10 mouse cellular contexts compared by ENCODE assay signal in genomic region chr14:25243289-25243688, GRCm38 (mm10).
DNase-seq lines count a peak whose midpoint lies in the region; ATAC-seq and TF ChIP-seq lines count a peak whose summit lies in the region.
"Had no signal": no experiment of that assay in that cellular context is flagged by ENCODE, and none has a peak within 500 bp of the region (broad histone marks: within the 10 kb centered on the region; RNA-seq: fewer than 3 reads in every experiment).

No protein-coding gene starts in this region.

- intact Hi-C loops in gastrocnemius, postnatal 14 days (cut with DNase I; ENCODE audit: low total_unique reads), result loop anchor here (10.0 kb wide), 2 partner anchors 58 to 102 kb away; no protein-coding TSS in a partner anchor

- peak; percentile 58; the same call in 1 of the 2 replicates for ATAC-seq in lung, embryonic 15.5 days (ENCODE audit: borderline replicate concordance, extremely low read depth, low FRiP score, low TSS enrichment)
- ATAC-seq in embryonic facial prominence, embryonic 13.5 days (ENCODE audit: insufficient number of reproducible peaks, insufficient read depth, low FRiP score, low TSS enrichment, low read depth), result no peak
- peak; percentile 65; the same call in 1 of the 2 replicates for ATAC-seq in hindbrain, embryonic 15.5 days (ENCODE audit: low FRiP score, low read depth)
- ATAC-seq in midbrain, embryonic 15.5 days (replicated peaks), result no peak; the same call in 1 of the 2 replicates
- ATAC-seq in frontal cortex, adult (ENCODE audit: low TSS enrichment), result no peak

- H3K4me3 ChIP-seq in lung, embryonic 15.5 days, result no peak overlapping the region
- no peak overlapping the region for H3K4me3 ChIP-seq in lung, adult 2 months (replicated peaks; ENCODE audit: extremely low read depth, low read depth, low read length)
- no peak overlapping the region for H3K4me3 ChIP-seq in embryonic facial prominence, embryonic 13.5 days
- H3K4me3 ChIP-seq in hindbrain, embryonic 15.5 days, result no peak overlapping the region
- no peak overlapping the region for H3K4me3 ChIP-seq in midbrain, embryonic 15.5 days

- no peaks in the 10 kb centered on the region for H3K36me3 ChIP-seq in lung, embryonic 15.5 days
- H3K36me3 ChIP-seq in embryonic facial prominence, embryonic 13.5 days, result no peaks in the 10 kb centered on the region
- no peaks in the 10 kb centered on the region for H3K36me3 ChIP-seq in hindbrain, embryonic 15.5 days
- H3K36me3 ChIP-seq in midbrain, embryonic 15.5 days (replicated peaks), result no peaks in the 10 kb centered on the region

- H3K4me1 ChIP-seq in lung, embryonic 15.5 days, result peaks cover 13% of the 10 kb centered on the region
- 0 out of 2 replicates have a peak, but pooled peaks cover 3% of the 10 kb centered on the region for H3K4me1 ChIP-seq in lung, adult 2 months (ENCODE audit: control insufficient read depth, insufficient read depth, low read length)
- peaks cover 32% of the 10 kb centered on the region for H3K4me1 ChIP-seq in embryonic facial prominence, embryonic 13.5 days
- peaks cover 13% of the 10 kb centered on the region for H3K4me1 ChIP-seq in hindbrain, embryonic 15.5 days (replicated peaks)
- H3K4me1 ChIP-seq in midbrain, embryonic 15.5 days, result peaks cover 11% of the 10 kb centered on the region

- DNase-seq in lung, adult 2 months, result no peak
- DNase-seq in gastrocnemius, postnatal 14 days, result no peak
- no peak for DNase-seq in gastrocnemius, adult 8-10 months (ENCODE audit: low spot score in 2 of 2)
- DNase-seq: gastrocnemius, postnatal 10 days had no signal

- no peak overlapping the region for H3K9ac ChIP-seq in lung, embryonic 15.5 days
- H3K9ac ChIP-seq in embryonic facial prominence, embryonic 13.5 days, result no peak overlapping the region
- no peak overlapping the region for H3K9ac ChIP-seq in hindbrain, embryonic 15.5 days
- H3K9ac ChIP-seq in midbrain, embryonic 15.5 days, result no peak overlapping the region

- H3K27ac ChIP-seq in lung, embryonic 15.5 days, result peak overlapping the region; percentile 60
- H3K27ac ChIP-seq in embryonic facial prominence, embryonic 13.5 days, result peak overlapping the region; percentile 60
- H3K27ac ChIP-seq in hindbrain, embryonic 15.5 days (replicated peaks), result peak overlapping the region; percentile 43
- H3K27ac ChIP-seq in midbrain, embryonic 15.5 days, result peak overlapping the region; percentile 23
- H3K27ac ChIP-seq: macrophage had no signal

- no peak for TF ChIP-seq CTCF in lung, adult 2 months (IDR thresholded peaks at IDR 0.05; ENCODE audit: insufficient read depth, low read length)

- peak overlapping the region; percentile 26; the same call in 1 of the 2 replicates for H3K4me2 ChIP-seq in lung, embryonic 15.5 days
- peak overlapping the region; percentile 24; the same call in 1 of the 2 replicates for H3K4me2 ChIP-seq in embryonic facial prominence, embryonic 13.5 days
- H3K4me2 ChIP-seq in hindbrain, embryonic 15.5 days, result no peak overlapping the region
- H3K4me2 ChIP-seq in midbrain, embryonic 15.5 days, result no peak overlapping the region

- no peak for TF ChIP-seq POLR2A in lung, adult 2 months (IDR thresholded peaks at IDR 0.05; ENCODE audit: borderline replicate concordance, extremely low read depth, low read depth, low read length)

- H3K9me3 ChIP-seq in lung, embryonic 15.5 days, result no peaks in the 10 kb centered on the region
- H3K9me3 ChIP-seq in embryonic facial prominence, embryonic 13.5 days, result no peaks in the 10 kb centered on the region
- no peaks in the 10 kb centered on the region for H3K9me3 ChIP-seq in hindbrain, embryonic 15.5 days
- H3K9me3 ChIP-seq in midbrain, embryonic 15.5 days, result no peaks in the 10 kb centered on the region

- H3K27me3 ChIP-seq in lung, embryonic 15.5 days, result no peaks in the 10 kb centered on the region
- H3K27me3 ChIP-seq in embryonic facial prominence, embryonic 13.5 days, result no peaks in the 10 kb centered on the region
- H3K27me3 ChIP-seq in hindbrain, embryonic 15.5 days, result no peaks in the 10 kb centered on the region
- H3K27me3 ChIP-seq in midbrain, embryonic 15.5 days (replicated peaks), result no peaks in the 10 kb centered on the region

- 0% methylated on average over 4 of the region's 4 CpGs for WGBS in lung, embryonic 15.5 days
- WGBS in lung, adult 2 months, result 12% methylated on average over 4 of the region's 4 CpGs
- 10% methylated on average over 4 of the region's 4 CpGs for WGBS in embryonic facial prominence, embryonic 13.5 days
- 11% methylated on average over 4 of the region's 4 CpGs for WGBS in hindbrain, embryonic 15.5 days
- WGBS in midbrain, embryonic 15.5 days, result 13% methylated on average over 4 of the region's 4 CpGs

Comparison
In these comparisons a context has a peak if more than half of its experiments do, and no peak if none do; other contexts are left out.
1. ATAC-seq: peak in lung, embryonic 15.5 days (single experiment) and hindbrain, embryonic 15.5 days (single experiment); none in embryonic facial prominence, embryonic 13.5 days (single experiment), midbrain, embryonic 15.5 days (single experiment) and frontal cortex, adult (single experiment).
2. H3K4me2 ChIP-seq: peak in lung, embryonic 15.5 days (single experiment) and embryonic facial prominence, embryonic 13.5 days (single experiment); none in hindbrain, embryonic 15.5 days (single experiment) and midbrain, embryonic 15.5 days (single experiment).
3. Peak in every context shown above with its lines, with median percentiles within 50 percentile points of each other: H3K27ac ChIP-seq.